Mouse (Mus musculus) thymus, adult 2 months (tissue): ENCODE data around the gene Rrp9.
A peak's percentile ranks its signal among the peaks of the same experiment; 100 is the strongest.

Source experiments
- CTCF ChIP-seq: fragments of 200-500 bp; IDR thresholded peaks from 2 replicates; pipeline ENCODE4 v1.5.1; 2012; ENCODE audit warnings: mild to moderate bottlenecking, control low read depth, low read length, moderate library complexity, borderline replicate concordance; ENCODE audit not compliant: control insufficient read depth, poor library complexity, insufficient read depth; ENCODE audit errors: extremely low read depth
- POLR2A ChIP-seq: fragments of 200-500 bp; IDR thresholded peaks from 2 replicates; pipeline ENCODE4 v1.6.1; 2012; ENCODE audit warnings: mild to moderate bottlenecking, low read length, control low read depth, moderate library complexity; ENCODE audit not compliant: control insufficient read depth, poor library complexity, insufficient read depth; ENCODE audit errors: extremely low read depth

- peak; percentile 18; the same call in 1 of the 2 replicates for TF ChIP-seq POLR2A
- TF ChIP-seq CTCF = no peak
Measured at GRCm38 (mm10) chr9:106453271-106454070, 22.3 kb upstream of the Rrp9 start, which contains the start of gene Pcbp4.
